Mouse (Mus musculus): ENCODE results near the gene Kcnip3. TPM values are rescaled to one million over a fixed set of nuclear protein-coding genes. Genes with fewer than 3 reads are reported as not detected.

The Kcnip3 gene
- total RNA-seq (2017): 2.5 and 4.0 TPM in 2 replicates

- ATAC-seq (replicated peaks; ENCODE audit: low read depth, poor library complexity, severe bottlenecking): no peak
Observed at GRCm38 (mm10) chr2:127522006-127522441, at the start of gene Kcnip3. Kcnip3 (minus strand) TSS chr2:127522094.

GRCm38 (mm10) chr2:127559070-127559966 is 37.4 kb upstream of the Kcnip3 start:
- peak; percentile 100 for ATAC-seq (replicated peaks; ENCODE audit: low read depth, poor library complexity, severe bottlenecking)

GRCm38 (mm10) chr2:127551078-127551477 is 29.2 kb upstream of the Kcnip3 start:
- ATAC-seq (replicated peaks; ENCODE audit: low read depth, poor library complexity, severe bottlenecking): peak; percentile 69

- no peak for ATAC-seq (replicated peaks; ENCODE audit: low read depth, poor library complexity, severe bottlenecking)
Observed at GRCm38 (mm10) chr2:127550446-127550845, 28.6 kb upstream of the Kcnip3 start.

- ATAC-seq (replicated peaks; ENCODE audit: low read depth, poor library complexity, severe bottlenecking): no peak
Observed at GRCm38 (mm10) chr2:127549711-127550110, 27.8 kb upstream of the Kcnip3 start.

- no peak for ATAC-seq (replicated peaks; ENCODE audit: low read depth, poor library complexity, severe bottlenecking)
Observed at GRCm38 (mm10) chr2:127548342-127549074, 26.6 kb upstream of the Kcnip3 start.

GRCm38 (mm10) chr2:127541697-127542096 is 19.8 kb upstream of the Kcnip3 start:
- ATAC-seq (replicated peaks; ENCODE audit: low read depth, poor library complexity, severe bottlenecking): no peak

- ATAC-seq (replicated peaks; ENCODE audit: low read depth, poor library complexity, severe bottlenecking): no peak
Observed at GRCm38 (mm10) chr2:127541185-127541584, 19.3 kb upstream of the Kcnip3 start, which contains the start of gene Prom2. Prom2 (minus strand) TSS chr2:127541467.

- peak; percentile 45; the same call in 1 of the 2 replicates for ATAC-seq (replicated peaks; ENCODE audit: low read depth, poor library complexity, severe bottlenecking)
Observed at GRCm38 (mm10) chr2:127539494-127539893, 17.6 kb upstream of the Kcnip3 start.

- no peak for ATAC-seq (replicated peaks; ENCODE audit: low read depth, poor library complexity, severe bottlenecking)
Observed at GRCm38 (mm10) chr2:127537548-127537947, 15.7 kb upstream of the Kcnip3 start.

- ATAC-seq (replicated peaks; ENCODE audit: low read depth, poor library complexity, severe bottlenecking): no peak
Observed at GRCm38 (mm10) chr2:127535363-127535762, 13.5 kb upstream of the Kcnip3 start.

GRCm38 (mm10) chr2:127532379-127532778 is 10.5 kb upstream of the Kcnip3 start:
- ATAC-seq (replicated peaks; ENCODE audit: low read depth, poor library complexity, severe bottlenecking): peak; percentile 79

- ATAC-seq (replicated peaks; ENCODE audit: low read depth, poor library complexity, severe bottlenecking): no peak
Observed at GRCm38 (mm10) chr2:127531592-127531991, 9.7 kb upstream of the Kcnip3 start.

- ATAC-seq (replicated peaks; ENCODE audit: low read depth, poor library complexity, severe bottlenecking): no peak
Observed at GRCm38 (mm10) chr2:127530418-127530817, 8.5 kb upstream of the Kcnip3 start.

- no peak for ATAC-seq (replicated peaks; ENCODE audit: low read depth, poor library complexity, severe bottlenecking)
Observed at GRCm38 (mm10) chr2:127525004-127525775, 3.3 kb upstream of the Kcnip3 start.

GRCm38 (mm10) chr2:127523950-127524729 is 2.2 kb upstream of the Kcnip3 start:
- ATAC-seq (replicated peaks; ENCODE audit: low read depth, poor library complexity, severe bottlenecking): peak; percentile 71

GRCm38 (mm10) chr2:127521172-127522005 is 505 bp downstream of the Kcnip3 start:
- ATAC-seq (replicated peaks; ENCODE audit: low read depth, poor library complexity, severe bottlenecking): no peak

- no peak for ATAC-seq (replicated peaks; ENCODE audit: low read depth, poor library complexity, severe bottlenecking)
Observed at GRCm38 (mm10) chr2:127520123-127520522, 1.8 kb downstream of the Kcnip3 start.

- ATAC-seq (replicated peaks; ENCODE audit: low read depth, poor library complexity, severe bottlenecking): no peak
Observed at GRCm38 (mm10) chr2:127519308-127519707, 2.6 kb downstream of the Kcnip3 start.
